Mouse (Mus musculus): Measurements from ENCODE around the gene Ehd1. TPM values are rescaled to one million over a fixed set of nuclear protein-coding genes. Genes with fewer than 3 reads are reported as not detected.

Ehd1 gene
- polyA plus RNA-seq, 1 experiment from 2014 or later, result 60.0 TPM

DNA sequence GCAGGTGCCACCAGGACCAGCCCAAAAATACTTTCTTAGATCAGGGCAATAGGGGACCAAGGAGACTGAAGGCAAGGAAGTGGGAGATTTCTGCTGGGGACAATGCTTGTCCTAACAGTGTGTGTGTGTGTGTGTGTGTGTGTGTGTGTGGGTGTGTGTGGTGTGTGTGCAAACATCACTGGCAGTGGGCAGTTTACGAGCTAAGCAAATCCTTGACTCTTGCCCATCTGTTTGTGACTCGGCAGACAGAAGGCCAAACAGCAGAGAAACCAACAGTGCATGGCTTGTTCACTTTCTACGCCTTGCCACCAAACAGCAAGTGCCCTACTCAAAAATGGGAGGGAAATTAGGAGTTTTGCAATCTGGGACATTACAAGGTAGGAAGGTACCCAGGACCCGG is 2.9 kb upstream of the Ehd1 start:
- H3K36me3 ChIP-seq (ENCODE audit: control insufficient read depth, insufficient read depth, low read length), result no peaks in the 10 kb centered on the region
- H3K9ac ChIP-seq (ENCODE audit: low read length), result no peak overlapping the region
- H3K27me3 ChIP-seq (ENCODE audit: control insufficient read depth, insufficient read depth, low read length), result no peaks in the 10 kb centered on the region
- H3K4me2 ChIP-seq (ENCODE audit: low read length), result no peak overlapping the region
- WGBS, result 84% methylated on average over 4 of the region's 4 CpGs
- H3K4me3 ChIP-seq (ENCODE audit: control insufficient read depth in 1 of 2, insufficient read depth in 1 of 2, low read depth in 1 of 2, low read length in 2 of 2), result no peak overlapping the region
- no peak overlapping the region for H3K27ac ChIP-seq (replicated peaks in 1 of 2; ENCODE audit: control insufficient read depth in 1 of 2, insufficient read depth in 1 of 2, low read depth in 2 of 2, low read length in 2 of 2)
- H3K4me1 ChIP-seq (ENCODE audit: control insufficient read depth in 2 of 2, insufficient read depth in 2 of 2, low read length in 2 of 2), result peaks cover 13 to 19% of the 10 kb centered on the region in 2 experiments
- H3K9me3 ChIP-seq (ENCODE audit: control insufficient read depth, low read length), result no peaks in the 10 kb centered on the region
- no peak for ATAC-seq (ENCODE audit: insufficient number of reproducible peaks, insufficient read depth, low FRiP score, low read depth)

DNA sequence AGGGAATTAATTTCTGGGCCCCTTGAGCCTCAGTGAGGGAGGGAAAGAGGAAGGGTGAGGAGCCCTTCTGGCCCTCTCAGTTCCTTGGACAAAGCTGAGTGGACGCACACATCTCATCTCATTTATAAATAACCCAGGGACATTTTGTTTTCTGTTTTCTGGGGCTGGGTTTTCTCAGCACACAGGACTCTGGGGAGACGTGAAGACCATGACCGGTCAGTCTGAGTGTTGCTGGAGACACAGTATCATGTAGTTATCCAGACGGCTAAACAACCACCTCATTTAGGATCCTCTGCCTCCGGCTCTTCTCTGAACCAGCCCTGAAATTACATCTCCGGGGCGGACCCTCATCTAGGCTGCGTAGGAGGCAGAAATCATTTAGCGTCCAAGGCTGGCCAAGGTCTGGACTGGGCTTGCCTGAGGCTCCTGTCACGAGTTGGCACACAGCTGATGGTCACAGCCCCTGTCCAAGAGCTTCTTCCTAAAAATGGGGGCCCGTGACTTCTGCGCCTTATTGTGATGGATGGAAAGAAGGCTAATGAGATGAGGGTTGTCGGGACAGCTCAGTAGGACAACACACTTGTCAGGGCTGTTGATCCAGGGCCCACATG is 2.4 kb upstream of the Ehd1 start:
- H3K4me3 ChIP-seq (ENCODE audit: control insufficient read depth in 1 of 2, insufficient read depth in 1 of 2, low read depth in 1 of 2, low read length in 2 of 2), result no peak overlapping the region
- no peak for ATAC-seq (ENCODE audit: insufficient number of reproducible peaks, insufficient read depth, low FRiP score, low read depth)
- H3K4me1 ChIP-seq (ENCODE audit: control insufficient read depth in 2 of 2, insufficient read depth in 2 of 2, low read length in 2 of 2), result peaks cover 17 to 24% of the 10 kb centered on the region in 2 experiments
- no peaks in the 10 kb centered on the region for H3K9me3 ChIP-seq (ENCODE audit: control insufficient read depth, low read length)
- H3K4me2 ChIP-seq (ENCODE audit: low read length), result no peak overlapping the region
- H3K27ac ChIP-seq (replicated peaks in 1 of 2; ENCODE audit: control insufficient read depth in 1 of 2, insufficient read depth in 1 of 2, low read depth in 2 of 2, low read length in 2 of 2), result no peak overlapping the region
- no peaks in the 10 kb centered on the region for H3K27me3 ChIP-seq (ENCODE audit: control insufficient read depth, insufficient read depth, low read length)
- H3K36me3 ChIP-seq (ENCODE audit: control insufficient read depth, insufficient read depth, low read length), result peaks cover 3% of the 10 kb centered on the region; the same call in 1 of the 2 replicates
- WGBS, result 84% methylated on average over 13 of the region's 13 CpGs
- H3K9ac ChIP-seq (ENCODE audit: low read length), result no peak overlapping the region

GRCm38 (mm10) chr19:6275740-6276389 is 660 bp upstream of the Ehd1 start:
- H3K4me1 ChIP-seq (ENCODE audit: control insufficient read depth in 2 of 2, insufficient read depth in 2 of 2, low read length in 2 of 2), result peaks cover 32 to 42% of the 10 kb centered on the region in 2 experiments
- peaks cover 21% of the 10 kb centered on the region for H3K36me3 ChIP-seq (ENCODE audit: control insufficient read depth, insufficient read depth, low read length)
- H3K27me3 ChIP-seq (ENCODE audit: control insufficient read depth, insufficient read depth, low read length), result no peaks in the 10 kb centered on the region
- peak overlapping the region; percentile 72 to 73 for H3K27ac ChIP-seq (replicated peaks in 1 of 2; ENCODE audit: control insufficient read depth in 1 of 2, insufficient read depth in 1 of 2, low read depth in 2 of 2, low read length in 2 of 2)
- peak overlapping the region; percentile 70 for H3K9ac ChIP-seq (ENCODE audit: low read length)
- no peaks in the 10 kb centered on the region for H3K9me3 ChIP-seq (ENCODE audit: control insufficient read depth, low read length)
- H3K4me3 ChIP-seq (ENCODE audit: control insufficient read depth in 1 of 2, insufficient read depth in 1 of 2, low read depth in 1 of 2, low read length in 2 of 2), result peak overlapping the region; percentile 59 to 75
- 10% methylated on average over 15 of the region's 15 CpGs for WGBS
- ATAC-seq (ENCODE audit: insufficient number of reproducible peaks, insufficient read depth, low FRiP score, low read depth), result 0 out of 2 replicates have a peak, but pooled peaks have one; percentile 2
- peak overlapping the region; percentile 80 for H3K4me2 ChIP-seq (ENCODE audit: low read length)

DNA sequence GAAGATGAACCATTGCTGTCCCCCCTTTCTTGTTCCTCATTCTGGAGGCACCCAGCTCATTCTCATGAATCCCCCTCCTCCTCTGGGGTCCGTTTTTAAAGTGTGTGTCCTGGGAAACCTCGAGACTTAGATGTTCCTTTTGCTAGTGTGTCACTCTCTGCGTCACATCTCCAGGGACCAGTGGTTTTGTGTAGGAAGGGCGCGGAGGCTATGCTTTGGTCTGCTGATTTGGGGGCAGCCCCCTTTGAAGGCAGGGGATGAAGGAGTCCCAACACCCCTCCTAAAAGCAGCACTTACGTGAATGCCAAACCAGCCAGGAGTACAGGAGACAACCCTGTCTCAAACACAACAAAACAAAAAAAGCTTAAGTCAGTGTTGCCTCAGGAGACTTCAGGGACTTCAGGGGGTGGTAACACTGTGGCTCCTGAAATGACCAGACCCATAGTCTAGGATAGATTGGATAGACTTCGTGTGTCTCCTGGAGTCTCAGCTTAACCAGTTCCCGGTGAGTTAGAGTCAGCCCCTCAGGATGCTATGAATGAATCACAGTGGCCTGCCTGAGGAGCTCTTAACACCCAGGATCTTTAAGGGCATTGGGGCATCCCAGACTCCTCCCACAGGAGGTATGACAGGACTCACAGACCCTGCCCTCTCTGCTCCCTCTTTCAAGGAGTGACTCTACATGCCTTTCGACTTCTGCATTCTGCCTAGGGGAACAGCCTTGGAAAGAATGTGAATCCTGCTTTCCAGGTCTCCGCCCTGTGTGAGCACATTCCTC is 1.3 kb downstream of the Ehd1 start:
- Histone ChIP-seq H3K36me3 (ENCODE audit: control insufficient read depth, insufficient read depth, low read length) (peaks cover 40% of the 10 kb centered on the region), H3K9me3 (ENCODE audit: control insufficient read depth, low read length) (no peaks in the 10 kb centered on the region), H3K4me2 (ENCODE audit: low read length) (peak overlapping the region; percentile 80), H3K4me1 (ENCODE audit: control insufficient read depth in 2 of 2, insufficient read depth in 2 of 2, low read length in 2 of 2) (peaks cover 37 to 46% of the 10 kb centered on the region in 2 experiments), H3K9ac (ENCODE audit: low read length) (peak overlapping the region; percentile 84), H3K27ac (replicated peaks in 1 of 2; ENCODE audit: control insufficient read depth in 1 of 2, insufficient read depth in 1 of 2, low read depth in 2 of 2, low read length in 2 of 2) (peak overlapping the region; percentile 49 to 77), H3K4me3 (ENCODE audit: control insufficient read depth in 1 of 2, insufficient read depth in 1 of 2, low read depth in 1 of 2, low read length in 2 of 2) (peak overlapping the region; percentile 75 to 82), H3K27me3 (ENCODE audit: control insufficient read depth, insufficient read depth, low read length) (no peaks in the 10 kb centered on the region)
- 0 out of 2 replicates have a peak, but pooled peaks have one; percentile 15 for ATAC-seq (ENCODE audit: insufficient number of reproducible peaks, insufficient read depth, low FRiP score, low read depth)
- WGBS, result 1% methylated on average over 10 of the region's 10 CpGs

DNA sequence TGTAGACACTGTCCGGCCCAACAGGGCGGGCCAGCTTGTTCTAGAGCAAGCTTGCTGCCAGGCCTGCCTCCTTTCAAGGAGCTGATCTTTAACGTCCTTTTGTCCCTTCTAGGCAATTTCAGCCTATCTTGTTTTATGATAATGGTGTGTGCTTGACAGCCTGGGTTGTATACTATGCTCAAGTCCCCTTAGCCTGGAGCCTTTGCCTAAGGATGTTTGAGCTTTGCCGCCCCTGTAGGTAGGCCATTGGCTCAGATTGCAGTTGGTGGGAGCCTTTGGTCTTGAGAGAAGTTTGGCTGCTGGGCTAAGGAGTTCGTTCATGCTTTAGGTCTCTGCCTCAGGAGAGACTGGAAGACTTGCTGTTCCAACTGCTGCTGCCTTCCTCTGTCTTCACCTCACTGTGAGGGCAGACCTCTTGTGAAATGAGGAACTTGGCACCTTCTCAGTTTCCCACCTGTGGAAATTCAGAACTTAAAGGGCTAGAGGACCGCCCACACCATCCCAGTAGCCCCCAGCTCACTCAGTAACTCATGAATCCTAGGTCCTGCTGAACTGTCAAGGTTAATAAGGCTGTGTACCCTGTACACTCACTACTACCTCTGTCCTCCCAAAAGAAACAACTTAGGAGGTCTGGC is 2.0 kb downstream of the Ehd1 start:
- no peaks in the 10 kb centered on the region for H3K27me3 ChIP-seq (ENCODE audit: control insufficient read depth, insufficient read depth, low read length)
- peak overlapping the region; percentile 49 to 77 for H3K27ac ChIP-seq (replicated peaks in 1 of 2; ENCODE audit: control insufficient read depth in 1 of 2, insufficient read depth in 1 of 2, low read depth in 2 of 2, low read length in 2 of 2)
- peak overlapping the region; percentile 84 for H3K9ac ChIP-seq (ENCODE audit: low read length)
- H3K36me3 ChIP-seq (ENCODE audit: control insufficient read depth, insufficient read depth, low read length), result peaks cover 47% of the 10 kb centered on the region
- H3K4me3 ChIP-seq (ENCODE audit: control insufficient read depth in 1 of 2, insufficient read depth in 1 of 2, low read depth in 1 of 2, low read length in 2 of 2), result peak overlapping the region; percentile 75 to 82
- peak overlapping the region; percentile 80 for H3K4me2 ChIP-seq (ENCODE audit: low read length)
- 29% methylated on average over 6 of the region's 6 CpGs for WGBS
- no peak for ATAC-seq (ENCODE audit: insufficient number of reproducible peaks, insufficient read depth, low FRiP score, low read depth)
- H3K9me3 ChIP-seq (ENCODE audit: control insufficient read depth, low read length), result no peaks in the 10 kb centered on the region
- peaks cover 37 to 52% of the 10 kb centered on the region in 2 experiments for H3K4me1 ChIP-seq (ENCODE audit: control insufficient read depth in 2 of 2, insufficient read depth in 2 of 2, low read length in 2 of 2)

DNA sequence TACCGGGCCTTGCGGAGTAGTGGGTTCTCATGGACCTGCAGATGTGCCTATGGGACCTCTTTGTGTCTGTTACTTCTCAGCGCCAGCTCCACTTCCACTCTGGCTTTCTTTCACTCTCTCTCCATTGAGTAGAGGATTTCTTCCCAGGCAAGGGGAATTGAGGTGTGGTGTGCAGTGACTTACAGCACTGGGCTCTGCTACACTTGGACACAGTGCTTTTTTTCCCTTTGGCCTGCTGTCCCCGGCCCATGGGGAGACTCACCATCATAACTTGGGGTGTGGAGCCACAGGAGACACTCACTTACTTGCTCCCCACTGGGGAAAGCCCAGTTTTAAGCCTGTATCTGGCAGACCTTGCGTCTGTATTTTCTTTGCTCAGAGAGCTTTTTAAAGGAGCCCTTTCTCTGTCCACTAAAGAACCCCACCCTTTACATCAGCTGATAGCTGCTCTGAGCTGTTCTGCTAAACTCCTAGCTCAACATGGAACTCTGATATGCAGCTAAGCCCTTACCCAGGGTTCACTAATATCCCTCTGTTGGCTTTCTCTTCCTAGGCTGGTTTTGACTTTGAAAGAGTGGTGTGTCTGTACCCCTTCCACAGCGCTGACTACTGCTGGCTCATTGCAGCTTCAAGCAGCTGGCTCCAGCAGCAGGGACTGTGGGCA is 3.1 kb downstream of the Ehd1 start:
- peak overlapping the region; percentile 6 to 75; a peak in 2 of 4 replicates for H3K4me3 ChIP-seq (ENCODE audit: control insufficient read depth in 1 of 2, insufficient read depth in 1 of 2, low read depth in 1 of 2, low read length in 2 of 2)
- H3K36me3 ChIP-seq (ENCODE audit: control insufficient read depth, insufficient read depth, low read length), result peaks cover 51% of the 10 kb centered on the region
- H3K4me1 ChIP-seq (ENCODE audit: control insufficient read depth in 2 of 2, insufficient read depth in 2 of 2, low read length in 2 of 2), result peaks cover 44 to 63% of the 10 kb centered on the region in 2 experiments
- no peak for ATAC-seq (ENCODE audit: insufficient number of reproducible peaks, insufficient read depth, low FRiP score, low read depth)
- H3K27ac ChIP-seq (replicated peaks in 1 of 2; ENCODE audit: control insufficient read depth in 1 of 2, insufficient read depth in 1 of 2, low read depth in 2 of 2, low read length in 2 of 2), result peak overlapping the region; percentile 33 to 41; a peak in 3 of 4 replicates
- peak overlapping the region; percentile 84 for H3K9ac ChIP-seq (ENCODE audit: low read length)
- H3K4me2 ChIP-seq (ENCODE audit: low read length), result peak overlapping the region; percentile 80
- H3K27me3 ChIP-seq (ENCODE audit: control insufficient read depth, insufficient read depth, low read length), result no peaks in the 10 kb centered on the region
- WGBS, result 71% methylated on average over 6 of the region's 6 CpGs
- no peaks in the 10 kb centered on the region for H3K9me3 ChIP-seq (ENCODE audit: control insufficient read depth, low read length)

GRCm38 (mm10) chr19:6280554-6280953 is 4.0 kb downstream of the Ehd1 start:
- ATAC-seq (ENCODE audit: insufficient number of reproducible peaks, insufficient read depth, low FRiP score, low read depth), result no peak
- Histone ChIP-seq H3K9me3 (ENCODE audit: control insufficient read depth, low read length) (no peaks in the 10 kb centered on the region), H3K36me3 (ENCODE audit: control insufficient read depth, insufficient read depth, low read length) (peaks cover 59% of the 10 kb centered on the region), H3K9ac (ENCODE audit: low read length) (peak overlapping the region; percentile 47), H3K4me1 (ENCODE audit: control insufficient read depth in 2 of 2, insufficient read depth in 2 of 2, low read length in 2 of 2) (peaks cover 53 to 70% of the 10 kb centered on the region in 2 experiments), H3K4me3 (ENCODE audit: control insufficient read depth in 1 of 2, insufficient read depth in 1 of 2, low read depth in 1 of 2, low read length in 2 of 2) (no peak overlapping the region), H3K4me2 (ENCODE audit: low read length) (0 out of 2 replicates have a peak overlapping the region, but pooled peaks have one; percentile 5), H3K27me3 (ENCODE audit: control insufficient read depth, insufficient read depth, low read length) (no peaks in the 10 kb centered on the region), H3K27ac (replicated peaks in 1 of 2; ENCODE audit: control insufficient read depth in 1 of 2, insufficient read depth in 1 of 2, low read depth in 2 of 2, low read length in 2 of 2) (no peak overlapping the region)
- WGBS, result 94% methylated on average over 7 of the region's 7 CpGs

All from heart, embryonic 14.5 days (tissue).